Mouse (Mus musculus) liver, embryonic 11.5 days (tissue): Measurements from ENCODE around the gene Foxj3. TPM values are rescaled to one million over a fixed set of nuclear protein-coding genes. Genes with fewer than 3 reads are reported as not detected.

Experiments
- ATAC-seq: fragments of 200-750 bp; cut with Nextera tagmentation; replicated peaks from 2 replicates; pipeline ENCODE4 v1.8.0; 2017; ENCODE audit warnings: moderate number of reproducible peaks, mild to moderate bottlenecking, moderate TSS enrichment, moderate library complexity; ENCODE audit not compliant: low FRiP score
- DNase-seq: peaks from one replicate; pipeline ENCODE4 v3.0.0-alpha.2; 2017; ENCODE audit warnings: low spot score
- H3K27ac ChIP-seq: fragments of 300-500 bp; sonication (generic); 2 replicates; pipeline ENCODE4 v1.5.1; 2014; ENCODE audit warnings: mild to moderate bottlenecking, low read depth, low read length, control low read depth
- H3K27me3 ChIP-seq: fragments of 300-500 bp; sonication (generic); replicated peaks from 2 replicates; pipeline ENCODE4 v1.6.1; 2014; ENCODE audit warnings: low read length, mixed read lengths; ENCODE audit not compliant: control insufficient read depth, insufficient read depth
- H3K36me3 ChIP-seq: fragments of 300-500 bp; sonication (generic); 2 replicates; pipeline ENCODE4 v1.6.1; 2014; ENCODE audit warnings: mild to moderate bottlenecking, low read length, moderate library complexity, mixed read lengths; ENCODE audit not compliant: control insufficient read depth, insufficient read depth
- H3K4me1 ChIP-seq: fragments of 300-500 bp; sonication (generic); replicated peaks from 2 replicates; pipeline ENCODE4 v1.6.1; 2014; ENCODE audit warnings: low read length, mixed read lengths; ENCODE audit not compliant: control insufficient read depth, insufficient read depth
- H3K4me2 ChIP-seq: fragments of 300-500 bp; sonication (generic); 2 replicates; pipeline ENCODE4 v1.6.1; 2014; ENCODE audit warnings: mild to moderate bottlenecking, control low read depth, moderate library complexity
- H3K4me3 ChIP-seq: fragments of 300-500 bp; sonication (generic); 2 replicates; pipeline ENCODE4 v1.5.1; 2014; ENCODE audit warnings: low read depth, low read length, control low read depth
- H3K9ac ChIP-seq: fragments of 300-500 bp; sonication (generic); 2 replicates; pipeline ENCODE4 v1.6.1; 2014; ENCODE audit warnings: low read depth, low read length, control low read depth
- H3K9me3 ChIP-seq: fragments of 300-500 bp; sonication (generic); 2 replicates; pipeline ENCODE4 v1.6.1; 2016; ENCODE audit warnings: low read length, inconsistent platforms, mixed read lengths; ENCODE audit not compliant: control insufficient read depth
- WGBS: fragments of 180-500 bp; shearing (Covaris S2); extraction: QIAGEN DNeasy Blood & Tissue Kit; methylation state at CpG from one replicate; pipeline ENCODE4 v1.1.7; 2014; 5-methylcytosine and 5-hydroxymethylcytosine counted together
- polyA plus RNA-seq: library from polyadenylated mRNA; unstranded; fragments of >200 nt; fragmentation: Nextera tagmentation; extraction: Ambion mirVana; gene quantifications from 2 replicates; pipeline ENCODE4 v1.2.1, GENCODE M21; 2014

Foxj3 gene
- polyA plus RNA-seq, 1 experiment from 2014 or later = 16.5 TPM

DNA sequence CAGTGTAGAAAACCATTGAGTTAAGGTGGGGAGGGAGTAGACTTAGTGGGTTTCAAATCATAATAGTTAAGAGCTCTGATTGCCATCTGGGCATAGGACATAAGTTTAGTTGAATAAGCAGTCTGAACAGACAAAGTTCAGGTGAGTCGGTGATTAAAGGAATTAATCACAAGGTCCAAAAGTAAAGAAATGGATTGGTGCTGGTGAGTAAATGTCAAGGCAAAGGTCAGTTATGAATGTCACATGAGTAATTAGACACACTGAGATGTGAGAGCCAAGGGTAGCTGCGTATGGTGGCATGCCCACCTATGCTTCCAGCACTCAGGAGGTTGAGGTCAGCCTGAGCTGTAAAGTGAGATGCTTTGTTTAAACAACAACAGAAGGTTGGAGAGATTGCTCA is 52.6 kb downstream of the Foxj3 start:
- ATAC-seq (no peak), DNase-seq (no peak)
- Histone ChIP-seq H3K9ac (no peak overlapping the region), H3K27me3 (no peaks in the 10 kb centered on the region), H3K27ac (no peak overlapping the region), H3K4me2 (no peak overlapping the region), H3K4me3 (no peak overlapping the region), H3K4me1 (no peaks in the 10 kb centered on the region), H3K36me3 (peaks cover 4% of the 10 kb centered on the region; the same call in 1 of the 2 replicates), H3K9me3 (no peaks in the 10 kb centered on the region)
- 93% methylated on average over 2 of the region's 2 CpGs for WGBS

DNA sequence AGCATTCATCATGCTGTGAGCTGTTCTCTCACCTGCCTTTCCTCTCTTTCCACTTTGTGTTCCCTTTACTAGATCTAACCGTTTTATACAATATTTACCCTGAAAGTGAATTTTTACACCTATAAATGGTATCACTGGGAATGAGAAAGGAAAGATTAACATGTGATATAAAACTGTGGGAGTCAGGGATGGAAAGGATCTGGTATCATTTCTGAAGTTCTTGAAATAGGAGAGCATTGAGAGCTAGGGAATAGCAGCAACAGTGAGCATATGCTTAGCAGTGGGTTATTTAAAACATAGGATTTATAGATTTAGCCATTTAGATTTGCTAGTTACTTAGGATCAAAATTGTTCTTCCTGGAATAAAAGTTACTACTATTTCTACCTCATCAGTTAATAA is 53.2 kb downstream of the Foxj3 start:
- H3K36me3 ChIP-seq = peaks cover 4% of the 10 kb centered on the region; the same call in 1 of the 2 replicates
- H3K4me1 ChIP-seq = no peaks in the 10 kb centered on the region
- WGBS = 84% methylated on average over 1 of the region's 1 CpGs
- H3K9ac ChIP-seq = no peak overlapping the region
- no peak overlapping the region for H3K4me2 ChIP-seq
- H3K4me3 ChIP-seq = no peak overlapping the region
- no peaks in the 10 kb centered on the region for H3K9me3 ChIP-seq
- no peak overlapping the region for H3K27ac ChIP-seq
- ATAC-seq (no peak), DNase-seq (no peak)
- H3K27me3 ChIP-seq = no peaks in the 10 kb centered on the region

DNA sequence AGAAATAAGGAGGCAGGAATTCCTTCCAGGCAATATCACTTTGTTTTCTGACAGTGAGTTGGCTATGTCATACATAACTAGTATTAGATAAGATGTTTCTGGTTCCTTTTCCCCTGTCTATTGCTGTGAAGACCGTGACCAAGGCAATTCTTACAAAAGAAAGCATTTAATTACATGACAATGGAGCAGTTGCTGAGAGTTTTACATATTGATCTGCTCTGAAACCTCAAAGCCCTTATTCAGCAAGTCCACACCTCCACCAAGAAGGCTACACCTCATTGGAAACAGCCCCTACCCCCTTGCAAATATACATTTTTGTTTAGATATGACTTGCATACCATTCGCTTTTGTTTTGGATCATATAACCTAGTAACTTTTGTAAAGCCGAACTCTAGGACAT is 55.7 kb downstream of the Foxj3 start:
- peaks cover 4% of the 10 kb centered on the region; the same call in 1 of the 2 replicates for H3K36me3 ChIP-seq
- no peak for ATAC-seq
- no peak overlapping the region for H3K9ac ChIP-seq
- no peak overlapping the region for H3K4me3 ChIP-seq
- no peaks in the 10 kb centered on the region for H3K27me3 ChIP-seq
- no peaks in the 10 kb centered on the region for H3K4me1 ChIP-seq
- H3K9me3 ChIP-seq = no peaks in the 10 kb centered on the region
- WGBS = 81% methylated on average over 3 of the region's 3 CpGs
- no peak for DNase-seq
- no peak overlapping the region for H3K4me2 ChIP-seq
- H3K27ac ChIP-seq = no peak overlapping the region

DNA sequence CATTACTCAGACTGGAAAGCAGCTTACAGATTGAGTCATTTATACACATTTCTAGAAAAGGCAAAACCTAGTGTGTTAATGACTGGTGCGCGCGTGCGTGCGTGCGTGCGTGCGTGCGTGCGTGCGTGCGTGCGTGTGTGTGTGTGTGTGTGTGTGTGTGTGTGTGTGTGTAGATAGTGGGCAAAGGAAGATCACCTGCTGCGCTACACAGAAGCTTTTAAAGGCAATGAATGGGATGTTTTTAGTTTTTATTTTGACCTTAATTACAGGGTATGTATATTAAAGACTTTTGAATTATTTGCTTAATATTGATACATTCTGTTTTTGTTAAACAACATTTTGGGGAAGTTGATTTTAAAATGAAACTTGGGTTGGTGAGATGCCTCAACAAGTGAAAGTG is 57.5 kb downstream of the Foxj3 start:
- 90% methylated on average over 14 of the region's 14 CpGs for WGBS
- ATAC-seq (no peak), DNase-seq (no peak)

DNA sequence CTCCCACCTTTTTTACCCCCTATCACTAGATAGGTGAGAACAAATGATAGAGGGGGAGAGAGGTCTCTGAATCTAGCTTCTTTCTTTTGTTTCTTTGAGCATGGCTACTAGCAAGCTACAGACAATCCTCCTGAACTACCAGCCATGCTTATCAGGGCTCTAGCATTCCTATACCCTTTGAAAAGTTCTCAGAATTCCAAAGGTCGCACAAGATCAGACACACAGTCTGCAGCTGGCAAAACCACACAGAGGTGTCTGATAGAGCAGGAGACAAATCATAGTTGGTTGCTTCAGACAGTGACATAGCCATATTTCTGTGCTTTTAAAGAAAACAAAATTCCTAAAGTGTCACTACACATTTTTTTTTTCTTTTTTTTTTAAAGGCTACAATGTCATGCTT is 62.8 kb downstream of the Foxj3 start:
- 46% methylated on average over 1 of the region's 1 CpGs for WGBS

More for the DNA sequence above, 57.5 kb downstream of the Foxj3 start:
- no peaks in the 10 kb centered on the region for H3K27me3 ChIP-seq
- no peak overlapping the region for H3K9ac ChIP-seq
- H3K9me3 ChIP-seq = no peaks in the 10 kb centered on the region
- H3K4me3 ChIP-seq = no peak overlapping the region
- H3K4me1 ChIP-seq = no peaks in the 10 kb centered on the region
- H3K27ac ChIP-seq = no peak overlapping the region
- no peak overlapping the region for H3K4me2 ChIP-seq
- H3K36me3 ChIP-seq = no peaks in the 10 kb centered on the region

DNA sequence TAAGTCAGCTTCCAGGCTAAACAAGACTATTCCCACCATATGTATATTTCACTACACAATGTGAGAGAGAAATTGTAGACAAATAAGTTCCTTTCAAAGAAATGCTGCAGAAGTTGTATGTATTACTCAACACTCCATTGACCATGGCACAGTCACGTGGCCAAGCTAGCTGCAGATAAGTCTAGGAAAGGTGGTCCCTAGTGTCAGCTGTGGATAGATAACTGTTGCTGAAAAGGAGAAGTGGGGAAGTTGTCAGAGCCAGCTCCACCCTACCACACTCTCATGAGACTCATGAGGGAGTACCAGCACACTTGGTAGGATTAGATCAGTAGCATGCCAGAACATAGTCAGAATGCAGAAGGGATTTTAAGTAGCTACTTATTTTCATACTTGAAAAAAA is 72.7 kb downstream of the Foxj3 start:
- WGBS = 42% methylated on average over 1 of the region's 1 CpGs
- Histone ChIP-seq H3K9me3 (no peaks in the 10 kb centered on the region), H3K4me3 (no peak overlapping the region), H3K9ac (no peak overlapping the region), H3K27me3 (no peaks in the 10 kb centered on the region), H3K4me1 (no peaks in the 10 kb centered on the region; the same call in 1 of the 2 replicates), H3K4me2 (no peak overlapping the region), H3K36me3 (peaks cover 6% of the 10 kb centered on the region; the same call in 1 of the 2 replicates), H3K27ac (no peak overlapping the region)
- DNase-seq = no peak
- peak; percentile 93 for ATAC-seq

More for the DNA sequence above, 62.8 kb downstream of the Foxj3 start:
- no peaks in the 10 kb centered on the region for H3K9me3 ChIP-seq
- H3K27ac ChIP-seq = no peak overlapping the region
- H3K4me3 ChIP-seq = no peak overlapping the region
- H3K9ac ChIP-seq = no peak overlapping the region
- DNase-seq (no peak), ATAC-seq (no peak)
- H3K27me3 ChIP-seq = no peaks in the 10 kb centered on the region
- H3K36me3 ChIP-seq = no peaks in the 10 kb centered on the region
- no peak overlapping the region for H3K4me2 ChIP-seq
- no peaks in the 10 kb centered on the region for H3K4me1 ChIP-seq

DNA sequence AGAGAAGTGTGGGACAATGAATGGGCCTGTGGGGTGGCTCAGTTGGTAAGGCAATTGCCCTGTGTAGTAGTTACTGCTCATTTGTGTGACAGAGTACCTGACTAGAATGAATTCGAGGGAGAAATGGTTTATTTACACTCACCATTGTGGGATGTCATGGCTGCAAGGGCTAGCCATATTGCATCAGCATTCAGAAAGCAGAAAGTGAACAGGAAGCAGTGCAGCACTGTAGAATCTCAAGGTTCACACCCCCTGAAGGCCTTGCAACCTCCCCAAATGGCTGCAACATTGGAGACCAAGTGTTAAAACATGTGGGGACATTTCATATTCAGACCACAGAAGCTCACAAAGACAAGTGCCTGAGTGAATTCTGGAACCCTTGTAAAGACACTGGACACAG is 77.3 kb downstream of the Foxj3 start:
- H3K9me3 ChIP-seq = no peaks in the 10 kb centered on the region
- no peak overlapping the region for H3K4me2 ChIP-seq
- 47% methylated on average over 1 of the region's 1 CpGs for WGBS
- no peak for DNase-seq
- no peak for ATAC-seq
- H3K36me3 ChIP-seq = no peaks in the 10 kb centered on the region
- H3K4me3 ChIP-seq = no peak overlapping the region
- H3K27me3 ChIP-seq = no peaks in the 10 kb centered on the region
- no peak overlapping the region for H3K27ac ChIP-seq
- H3K4me1 ChIP-seq = no peaks in the 10 kb centered on the region; the same call in 1 of the 2 replicates
- no peak overlapping the region for H3K9ac ChIP-seq

DNA sequence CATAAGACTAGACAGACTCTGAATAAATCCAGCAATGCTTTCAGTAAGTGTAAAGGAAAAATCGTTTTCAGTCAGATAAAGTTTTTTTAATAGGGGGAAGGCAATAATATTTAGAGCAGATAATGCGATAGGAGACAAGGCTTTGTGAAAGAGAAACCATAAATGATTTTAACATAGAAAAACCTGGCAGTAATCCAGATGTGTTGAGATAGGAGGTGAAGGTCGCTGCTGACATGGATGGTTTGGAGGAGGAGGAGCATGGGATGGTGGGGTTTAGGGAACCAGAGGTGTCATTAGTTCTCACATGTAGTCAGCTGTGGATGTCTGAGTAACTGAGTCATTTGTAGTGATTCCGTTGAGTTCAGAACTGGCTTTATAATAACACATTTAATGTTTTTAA is 77.9 kb downstream of the Foxj3 start:
- DNase-seq = no peak
- ATAC-seq = no peak
- H3K9me3 ChIP-seq = no peaks in the 10 kb centered on the region
- WGBS = 79% methylated on average over 4 of the region's 4 CpGs
- H3K9ac ChIP-seq = no peak overlapping the region
- no peaks in the 10 kb centered on the region for H3K4me1 ChIP-seq
- peaks cover under 1% of the 10 kb centered on the region; the same call in 1 of the 2 replicates for H3K36me3 ChIP-seq
- H3K27ac ChIP-seq = no peak overlapping the region
- no peak overlapping the region for H3K4me2 ChIP-seq
- no peak overlapping the region for H3K4me3 ChIP-seq
- no peaks in the 10 kb centered on the region for H3K27me3 ChIP-seq

DNA sequence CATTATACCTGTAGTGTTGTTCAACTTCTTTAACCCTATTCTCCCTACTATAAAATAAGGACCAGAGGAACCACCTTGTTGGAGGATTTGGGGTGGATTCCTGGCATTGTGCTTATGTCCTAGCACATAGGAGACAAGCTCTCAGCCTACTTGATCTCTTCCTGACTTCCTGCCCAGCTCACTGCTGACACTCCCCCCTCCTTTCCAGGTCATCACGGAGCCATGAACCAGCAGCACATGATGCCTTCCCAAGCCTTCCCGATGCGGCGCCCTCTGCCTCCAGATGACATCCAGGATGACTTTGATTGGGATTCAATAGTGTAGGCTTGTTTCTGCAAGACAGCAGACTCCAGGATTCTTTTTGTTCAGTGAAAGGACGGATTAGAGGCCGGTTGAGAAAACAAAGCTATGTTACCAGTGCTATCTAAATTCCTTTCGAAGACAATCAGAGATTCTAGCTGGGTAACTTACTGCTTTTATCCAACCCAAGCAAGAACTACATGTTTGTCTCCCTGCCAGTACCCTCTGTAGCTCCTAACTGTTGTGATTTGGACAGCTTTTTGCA is 89.4 kb downstream of the Foxj3 start:
- Histone ChIP-seq H3K27ac (no peak overlapping the region), H3K9ac (no peak overlapping the region)
- 85% methylated on average over 7 of the region's 7 CpGs for WGBS

More for the DNA sequence above, 89.4 kb downstream of the Foxj3 start:
- Histone ChIP-seq H3K9me3 (no peaks in the 10 kb centered on the region), H3K4me2 (no peak overlapping the region), H3K4me3 (no peak overlapping the region), H3K4me1 (peaks cover under 1% of the 10 kb centered on the region), H3K36me3 (0 out of 2 replicates have a peak, but pooled peaks cover 7% of the 10 kb centered on the region), H3K27me3 (no peaks in the 10 kb centered on the region)
- DNase-seq (no peak), ATAC-seq (no peak)
